Mouse (Mus musculus): Measurements from ENCODE around the gene Hpd.
A peak's percentile ranks its signal among the peaks of the same experiment; 100 is the strongest.

The Hpd gene

GRCm38 (mm10) chr5:123185966-123186365, 3.4 kb upstream of the Hpd start:
- peak in 1 of 2 experiments; percentile 46 for DNase-seq

DNA sequence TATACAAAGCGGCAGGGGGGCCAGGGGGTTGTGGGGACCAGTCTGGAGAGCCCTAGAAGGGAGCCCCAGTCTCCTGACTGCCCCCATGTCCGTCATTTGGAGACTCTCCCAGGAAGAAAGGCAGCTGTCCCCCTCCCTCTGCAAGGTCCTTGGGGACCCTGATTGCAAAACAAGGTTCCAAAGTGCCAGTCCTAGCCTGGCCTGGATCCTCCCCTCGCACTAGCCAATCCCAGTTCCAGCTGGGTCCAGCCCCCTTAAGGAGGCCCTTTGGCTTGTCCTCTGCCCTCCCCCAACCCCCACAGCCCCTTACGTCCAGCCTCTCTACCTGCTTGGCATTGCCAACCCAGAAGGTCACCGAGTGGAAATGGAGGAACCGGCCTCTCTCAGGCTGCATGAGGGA, 991 bp downstream of the Hpd start:
- DNase-seq = no peak

DNA sequence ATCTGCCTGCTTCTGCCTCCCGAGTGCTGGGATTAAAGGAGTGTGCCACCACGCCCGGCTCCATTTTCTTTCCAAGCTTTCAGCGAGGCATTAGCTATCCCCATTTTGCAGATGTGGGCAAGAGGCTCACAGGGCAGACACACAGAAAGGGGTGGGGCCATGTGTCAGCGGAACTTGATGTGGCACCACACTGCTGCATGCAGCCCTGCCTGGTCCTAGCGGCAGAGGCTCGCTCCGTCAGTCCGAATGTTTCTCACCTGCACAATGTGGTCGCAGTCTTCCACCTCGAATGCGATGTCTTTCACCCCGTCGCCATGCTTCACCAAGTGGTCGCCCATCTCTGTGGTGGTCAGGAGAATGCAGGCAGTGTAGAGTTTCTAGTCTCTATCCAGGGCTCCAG, 2.1 kb downstream of the Hpd start:
- DNase-seq = no peak

DNA sequence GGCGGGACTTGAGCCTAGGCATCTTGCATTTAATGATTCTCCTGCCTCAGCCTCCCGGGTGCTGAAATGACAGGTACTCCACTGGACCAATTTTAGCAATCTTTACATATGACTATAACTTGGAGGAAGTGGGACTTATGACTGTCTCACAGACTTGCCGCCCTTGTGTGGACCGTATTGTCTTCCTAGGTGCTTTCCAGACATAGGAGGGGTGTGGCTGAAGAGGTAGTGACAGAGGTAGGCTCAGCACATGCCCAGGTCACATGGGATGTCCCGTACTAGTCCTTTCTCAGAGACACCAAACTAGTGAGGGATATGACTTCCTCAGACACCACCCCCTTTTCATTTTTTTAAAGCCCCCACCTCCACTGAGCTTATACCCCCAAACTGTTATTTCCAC, 3.7 kb downstream of the Hpd start:
- DNase-seq = no peak

- peak; percentile 85 to 87 for DNase-seq
Observed at GRCm38 (mm10) chr5:123171646-123172350, 10.7 kb downstream of the Hpd start.

GRCm38 (mm10) chr5:123170365-123170764, 12.2 kb downstream of the Hpd start:
- no peak for DNase-seq

DNA sequence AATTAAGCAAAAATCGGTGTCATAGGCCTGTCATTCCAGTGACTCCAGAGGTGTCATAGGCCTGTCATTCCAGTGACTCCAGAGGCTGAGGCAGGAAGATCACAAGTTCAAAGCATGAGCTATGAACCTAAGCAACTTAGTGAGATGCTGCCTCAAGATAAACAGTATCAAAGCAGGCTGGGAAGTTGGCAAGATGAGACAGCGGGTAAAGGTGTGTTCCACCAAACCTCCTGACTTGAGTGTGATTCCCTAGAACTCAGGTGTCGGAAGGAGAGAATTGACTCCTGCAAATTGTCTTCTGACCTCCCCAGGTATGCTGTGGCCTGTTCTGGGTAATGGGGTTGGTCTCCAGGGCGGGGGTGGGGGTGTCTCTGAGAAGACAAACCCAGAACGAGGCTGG, 13.2 kb downstream of the Hpd start, which contains the start of gene Psmd9:
Gene Psmd9, plus strand, starts transcription at position 130 of the 400 bp plus-strand sequence.
- no peak for DNase-seq

- no peak for DNase-seq
Observed at GRCm38 (mm10) chr5:123167591-123167990, 14.9 kb downstream of the Hpd start.

DNA sequence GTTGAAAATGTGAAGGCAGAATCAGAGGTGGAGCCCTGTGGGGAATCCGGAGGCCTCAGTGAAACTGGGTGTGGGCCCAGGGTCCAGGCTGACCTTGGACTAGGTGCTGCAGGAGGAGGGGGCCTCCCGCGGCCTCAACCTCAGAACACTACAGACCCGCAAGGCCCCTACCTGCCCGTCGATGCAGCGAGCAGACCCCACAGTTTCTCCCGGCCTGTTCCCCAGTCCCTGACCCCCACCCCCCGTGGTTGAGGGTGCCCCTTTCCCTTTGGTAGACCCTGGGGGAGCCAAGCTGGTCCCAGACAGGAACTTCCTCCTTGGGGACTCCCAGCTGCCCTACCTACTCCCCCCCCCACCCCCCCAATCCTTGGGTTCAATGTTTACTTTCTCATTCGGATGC, 16.1 kb downstream of the Hpd start:
- DNase-seq = no peak

DNA sequence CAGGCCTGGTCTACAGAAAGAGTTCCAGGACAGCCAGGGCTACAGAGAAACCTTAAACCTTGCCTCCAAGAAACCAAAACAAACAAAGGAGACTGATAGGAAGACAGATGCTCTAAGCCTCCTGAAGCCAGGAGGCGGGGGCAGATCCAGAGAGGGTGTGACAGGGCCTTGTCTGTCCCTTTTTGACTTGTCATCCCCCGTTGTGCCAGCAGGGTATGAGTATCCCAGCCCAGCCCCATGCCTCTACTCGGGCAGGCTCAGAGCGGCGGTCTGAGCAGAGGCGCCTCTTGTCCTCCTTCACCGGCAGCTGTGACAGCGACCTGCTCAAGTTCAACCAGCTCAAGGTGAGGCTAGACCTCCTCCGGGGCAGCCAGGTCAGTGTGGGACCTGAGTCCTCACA, 19.6 kb downstream of the Hpd start:
- DNase-seq = no peak

DNA sequence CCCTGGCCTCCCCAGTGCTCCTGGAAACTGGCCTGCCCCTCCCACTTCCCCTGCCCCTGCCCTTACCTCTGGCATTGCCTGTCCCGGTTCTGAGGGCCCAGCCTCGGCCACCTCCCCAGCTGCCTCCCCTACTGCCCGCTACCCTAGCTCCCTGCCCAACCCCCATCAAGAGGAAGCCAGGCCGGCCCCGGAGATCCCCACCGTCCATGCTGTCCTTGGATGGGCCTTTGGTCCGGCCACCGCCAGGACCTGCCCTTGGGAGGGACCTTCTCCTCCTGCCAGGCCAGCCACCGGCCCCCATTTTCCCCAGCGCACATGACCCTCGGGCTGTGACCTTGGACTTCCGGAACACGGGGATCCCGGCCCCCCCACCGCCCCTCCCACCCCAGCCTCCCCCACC, 22.2 kb downstream of the Hpd start:
- DNase-seq = no peak

DNA sequence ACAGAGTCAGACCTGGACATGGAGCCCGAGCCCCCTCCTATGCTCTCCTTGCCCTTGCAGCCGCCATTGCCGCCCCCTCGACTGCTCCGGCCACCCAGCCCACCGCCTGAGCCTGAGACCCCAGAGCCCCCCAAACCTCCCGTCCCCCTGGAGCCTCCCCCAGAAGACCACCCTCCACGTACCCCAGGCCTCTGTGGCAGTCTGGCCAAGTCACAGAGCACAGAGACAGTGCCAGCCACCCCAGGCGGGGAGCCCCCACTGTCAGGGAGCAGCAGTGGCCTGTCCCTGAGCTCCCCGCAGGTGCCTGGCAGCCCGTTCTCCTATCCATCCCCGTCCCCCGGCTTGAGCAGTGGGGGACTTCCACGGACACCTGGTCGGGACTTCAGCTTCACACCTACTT, 22.7 kb downstream of the Hpd start:
- no peak for DNase-seq

GRCm38 (mm10) chr5:123159446-123159845, 23.1 kb downstream of the Hpd start:
- no peak for DNase-seq

GRCm38 (mm10) chr5:123157972-123158371, 24.6 kb downstream of the Hpd start:
- no peak for DNase-seq

DNA sequence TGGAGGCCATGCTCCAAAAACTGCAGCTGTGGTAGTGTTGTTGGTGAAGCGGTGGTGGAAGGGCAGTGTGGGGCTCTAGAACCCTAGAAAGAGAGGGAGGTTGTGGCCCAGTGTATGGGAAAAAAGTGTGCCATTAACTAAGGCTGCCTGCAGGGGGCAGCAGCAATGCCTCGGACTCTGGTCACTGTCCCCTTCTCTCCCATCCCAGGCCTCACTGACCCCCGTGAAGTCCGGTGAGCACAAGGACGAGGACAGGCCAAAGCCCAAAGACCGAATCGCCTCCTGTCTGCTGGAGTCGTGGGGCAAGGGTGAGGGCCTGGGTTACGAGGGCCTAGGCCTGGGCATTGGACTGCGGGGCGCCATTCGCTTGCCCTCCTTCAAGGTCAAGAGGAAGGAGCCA, 25.8 kb downstream of the Hpd start:
- peak; percentile 21 to 52 for DNase-seq

GRCm38 (mm10) chr5:123155425-123155824, 27.1 kb downstream of the Hpd start:
- DNase-seq = peak; percentile 70 to 80

GRCm38 (mm10) chr5:123152901-123153300, 29.6 kb downstream of the Hpd start:
- DNase-seq = no peak

GRCm38 (mm10) chr5:123151707-123152362, 30.7 kb downstream of the Hpd start:
- DNase-seq = no peak

DNA sequence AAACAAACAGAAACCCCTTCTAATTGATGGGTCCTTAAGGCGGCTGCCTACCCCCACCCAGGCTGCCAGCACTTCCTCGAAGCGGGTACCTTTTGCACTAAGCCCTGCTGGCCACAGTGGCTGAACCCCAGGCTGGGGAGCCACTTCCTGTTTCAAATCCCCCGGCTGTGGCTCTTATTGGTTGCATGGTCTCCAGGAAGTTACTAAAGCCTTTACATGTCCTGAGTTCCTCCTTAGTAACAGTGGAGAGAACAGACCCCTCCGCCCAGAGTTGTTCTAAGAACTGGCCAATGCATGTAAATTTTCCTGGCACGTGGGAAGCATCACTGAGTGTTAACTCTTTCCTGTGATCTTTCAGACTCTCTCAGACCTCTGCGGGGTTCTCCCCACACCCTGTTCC, 31.4 kb downstream of the Hpd start:
- DNase-seq = no peak

- peak; percentile 43 to 56 for DNase-seq
Observed at GRCm38 (mm10) chr5:123150641-123151040, 31.9 kb downstream of the Hpd start.

DNA sequence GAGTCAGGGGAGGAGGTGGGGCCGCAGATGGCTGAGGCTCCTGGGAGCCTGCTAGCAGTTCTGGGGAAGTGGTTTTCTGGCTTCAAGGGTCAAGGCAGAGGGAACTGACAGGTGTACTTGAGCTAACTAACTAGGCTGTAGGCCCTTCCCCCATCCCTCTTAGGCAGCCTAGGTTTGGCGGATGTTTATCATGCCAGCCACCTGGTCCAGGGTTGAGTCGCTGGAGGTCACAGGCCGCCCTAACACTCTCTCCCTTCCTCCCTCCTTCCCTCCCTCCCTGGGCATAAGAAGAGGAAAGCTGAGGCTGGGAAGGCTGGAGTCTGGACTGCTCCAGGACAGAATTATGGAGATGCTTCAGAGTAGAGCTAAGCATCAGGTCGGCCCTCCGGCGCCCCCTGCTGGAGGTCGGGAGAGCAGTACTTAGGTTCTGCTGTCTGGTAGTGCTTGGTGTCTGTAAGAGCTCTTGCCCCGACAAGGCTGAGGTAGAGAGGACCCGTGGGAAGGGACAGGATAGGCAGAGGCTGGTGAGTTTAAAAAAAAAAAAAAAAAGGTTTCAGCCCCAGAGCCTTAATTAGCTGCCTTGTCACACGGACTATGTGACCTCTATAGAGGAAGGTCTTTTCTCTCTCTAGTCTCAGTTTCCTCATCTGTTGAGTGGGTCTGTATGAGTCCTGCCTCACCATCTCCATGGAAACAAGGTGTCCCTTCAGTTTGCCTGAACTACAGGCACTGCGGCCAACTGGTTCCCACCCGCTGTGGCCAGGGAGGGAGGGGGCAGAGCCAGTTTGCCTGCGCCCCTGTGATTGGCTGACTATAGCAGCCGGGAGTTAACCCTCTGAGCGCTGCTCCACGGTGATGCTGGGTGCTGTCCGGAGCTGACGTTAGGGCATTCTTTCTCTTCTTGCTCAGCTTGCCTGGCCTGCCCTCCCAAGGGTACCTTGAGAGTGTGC, 32.8 kb downstream of the Hpd start:
- peak; percentile 93 to 96 for DNase-seq

- peak in 1 of 2 experiments; percentile 51 for DNase-seq
Observed at GRCm38 (mm10) chr5:123148073-123148722, 34.3 kb downstream of the Hpd start.

DNA sequence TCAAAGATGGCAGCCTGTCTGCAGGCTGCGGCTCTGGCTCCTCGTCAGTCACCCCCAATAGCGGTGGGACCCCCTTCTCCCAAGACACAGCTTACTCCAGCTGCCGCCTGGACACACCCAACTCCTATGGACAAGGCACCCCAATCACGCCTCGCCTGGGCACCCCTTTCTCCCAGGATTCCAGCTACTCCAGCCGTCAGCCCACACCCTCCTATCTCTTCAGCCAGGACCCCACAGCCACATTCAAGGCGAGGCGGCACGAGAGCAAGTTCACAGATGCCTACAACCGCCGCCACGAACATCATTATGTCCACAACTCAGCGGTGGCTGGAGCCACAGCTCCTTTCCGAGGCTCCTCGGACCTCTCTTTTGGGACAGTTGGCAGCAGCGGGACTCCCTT, 35.0 kb downstream of the Hpd start:
- DNase-seq = no peak

Data from cerebellum, postnatal 25 days (tissue).